Mouse (Mus musculus) CH12.LX (cell line): Measurements from ENCODE around the gene Anks1b. TPM values are rescaled to one million over a fixed set of nuclear protein-coding genes. Genes with fewer than 3 reads are reported as not detected.

Experiments
- DNase-seq: peaks from one replicate; pipeline ENCODE4 v3.0.0-alpha.2; 2013; ENCODE audit errors: extremely low read depth
- H3K27ac ChIP-seq: 2 replicates; pipeline ENCODE4 v1.5.1; 2012; ENCODE audit warnings: low read depth, mild to moderate bottlenecking, control low read depth, moderate library complexity; ENCODE audit not compliant: insufficient read depth
- H3K27me3 ChIP-seq: replicated peaks from 2 replicates; pipeline ENCODE3; 2012; ENCODE audit warnings: inconsistent platforms
- H3K36me3 ChIP-seq, 2 experiments: replicated peaks in 1 of 2; 2 replicates each; pipeline versions ENCODE3 to v1.6.1; 2012; ENCODE audit warnings: inconsistent platforms in 1 of 2, low read length in 1 of 2, mild to moderate bottlenecking in 1 of 2, mixed read lengths in 1 of 2, moderate library complexity in 1 of 2; ENCODE audit not compliant: control insufficient read depth in 1 of 2, insufficient read depth in 1 of 2
- H3K4me1 ChIP-seq, 2 experiments: 2 replicates each; pipeline ENCODE4 v1.6.1; 2012; ENCODE audit warnings: inconsistent platforms in 1 of 2, moderate library complexity in 1 of 2; ENCODE audit not compliant: insufficient read depth in 2 of 2, control insufficient read depth in 1 of 2
- H3K4me2 ChIP-seq: 2 replicates; pipeline ENCODE4 v1.6.1; 2012; ENCODE audit warnings: low read depth, mild to moderate bottlenecking, control low read depth; ENCODE audit not compliant: poor library complexity, insufficient read depth, severe bottlenecking
- H3K4me3 ChIP-seq, 3 experiments: fragments of 150-350 bp in 1 of 3; sonication (generic) in 1 of 3; replicated peaks in 1 of 3; 2 replicates each; pipeline versions ENCODE3 to v1.5.1; 2011 to 2012; ENCODE audit warnings: low read depth in 2 of 3, low read length in 2 of 3, mild to moderate bottlenecking in 2 of 3, moderate library complexity in 2 of 3, control low read depth in 1 of 3, improper control_type of control experiment in 1 of 3, inconsistent platforms in 1 of 3, mixed read lengths in 1 of 3; ENCODE audit not compliant: poor library complexity in 1 of 3
- H3K79me2 ChIP-seq: replicated peaks from 2 replicates; pipeline ENCODE4 v1.6.1; 2012; ENCODE audit warnings: mild to moderate bottlenecking, moderate library complexity; ENCODE audit not compliant: control insufficient read depth, poor library complexity, insufficient read depth, severe bottlenecking; ENCODE audit errors: extremely low read depth
- H3K9ac ChIP-seq: 2 replicates; pipeline ENCODE4 v1.6.1; 2012; ENCODE audit warnings: low read depth, mild to moderate bottlenecking, control low read depth, moderate library complexity; ENCODE audit not compliant: insufficient read depth
- H3K9me3 ChIP-seq: replicated peaks from 2 replicates; pipeline ENCODE3; 2012; ENCODE audit warnings: low read length, inconsistent platforms, mixed read lengths
- CHD1 ChIP-seq: IDR thresholded peaks from 2 replicates; pipeline ENCODE4 v1.6.1; 2012; ENCODE audit warnings: low read depth, low read length, improper control_type of control experiment, inconsistent platforms
- CHD2 ChIP-seq: IDR thresholded peaks from 2 replicates; pipeline ENCODE4 v1.6.1; 2011; ENCODE audit warnings: low read length, improper control_type of control experiment
- E2F4 ChIP-seq: IDR thresholded peaks from 2 replicates; pipeline ENCODE4 v1.6.1; 2011; ENCODE audit warnings: low read depth, low read length, improper control_type of control experiment; ENCODE audit not compliant: insufficient replicate concordance
- ELF1 ChIP-seq: IDR thresholded peaks from 2 replicates; pipeline ENCODE4 v1.6.1; 2014; ENCODE audit warnings: low read depth, mild to moderate bottlenecking, inconsistent platforms, low read length, improper control_type of control experiment
- ETS1 ChIP-seq: conservative IDR thresholded peaks from 2 replicates; pipeline ENCODE4 v1.6.1; 2012; ENCODE audit warnings: low read depth, mild to moderate bottlenecking, inconsistent platforms, low read length, improper control_type of control experiment, moderate library complexity
- GABPA ChIP-seq: IDR thresholded peaks from 2 replicates; pipeline ENCODE4 v1.6.1; 2012; ENCODE audit warnings: low read depth, low read length, improper control_type of control experiment, inconsistent platforms; ENCODE audit not compliant: insufficient replicate concordance
- HCFC1 ChIP-seq: IDR thresholded peaks from 2 replicates; pipeline ENCODE4 v1.6.1; 2012; ENCODE audit warnings: low read depth, mild to moderate bottlenecking, inconsistent platforms, low read length, improper control_type of control experiment
- IRF4 ChIP-seq: IDR thresholded peaks from 2 replicates; pipeline ENCODE4 v1.6.1; 2014; ENCODE audit warnings: low read depth, mild to moderate bottlenecking, inconsistent platforms, low read length, improper control_type of control experiment
- JUND ChIP-seq: conservative IDR thresholded peaks from 2 replicates; pipeline ENCODE4 v1.6.1; 2011; ENCODE audit warnings: low read depth, low read length, improper control_type of control experiment
- MAFK ChIP-seq: IDR thresholded peaks from 2 replicates; pipeline ENCODE4 v1.6.1; 2011; ENCODE audit warnings: low read length, improper control_type of control experiment; ENCODE audit not compliant: insufficient replicate concordance
- MXI1 ChIP-seq: IDR thresholded peaks from 2 replicates; pipeline ENCODE4 v1.6.1; 2011; ENCODE audit warnings: mild to moderate bottlenecking, low read depth, low read length, improper control_type of control experiment
- MYC ChIP-seq: IDR thresholded peaks from 2 replicates; pipeline ENCODE4 v1.6.1; 2011; ENCODE audit warnings: low read depth, mild to moderate bottlenecking, improper control_type of control experiment, low read length
- PAX5 ChIP-seq: IDR thresholded peaks from 2 replicates; pipeline ENCODE4 v1.6.1; 2012; ENCODE audit warnings: low read length, inconsistent platforms, mixed read lengths
- RAD21 ChIP-seq: IDR thresholded peaks from 2 replicates; pipeline ENCODE4 v1.6.1; 2011; ENCODE audit warnings: low read depth, mild to moderate bottlenecking, low read length, improper control_type of control experiment, moderate library complexity
- TBP ChIP-seq: conservative IDR thresholded peaks from 2 replicates; pipeline ENCODE4 v1.6.1; 2011; ENCODE audit warnings: low read depth, low read length, improper control_type of control experiment
- TCF12 ChIP-seq: IDR thresholded peaks from 2 replicates; pipeline ENCODE4 v1.6.1; 2014; ENCODE audit warnings: low read depth, mild to moderate bottlenecking, inconsistent platforms, low read length, improper control_type of control experiment
- UBTF ChIP-seq: IDR thresholded peaks from 2 replicates; pipeline ENCODE4 v1.6.1; 2012; ENCODE audit warnings: low read depth, mild to moderate bottlenecking, inconsistent platforms, low read length, improper control_type of control experiment, moderate library complexity
- USF2 ChIP-seq: conservative IDR thresholded peaks from 2 replicates; pipeline ENCODE4 v1.6.1; 2011; ENCODE audit warnings: low read depth, low read length, improper control_type of control experiment
- ZMIZ1 ChIP-seq: IDR thresholded peaks from 2 replicates; pipeline ENCODE4 v1.6.1; 2012; ENCODE audit warnings: low read depth, mild to moderate bottlenecking, inconsistent platforms, low read length, improper control_type of control experiment
- ZNF384 ChIP-seq: IDR thresholded peaks from 2 replicates; pipeline ENCODE4 v1.6.1; 2012; ENCODE audit warnings: low read depth, low read length, improper control_type of control experiment, inconsistent platforms
- dilution Hi-C: fragments of 300-500 bp; cut with MboI; formaldehyde crosslinking; loops from 2 replicates; pipeline ENCODE4 v1.14.3; 2020; ENCODE audit warnings: low sequenced_read_pairs; ENCODE audit not compliant: extremely low pct_unique_long_range_greater_than_20kb, extremely low pct_ligation_motif_present
- in situ Hi-C: fragments of 300-500 bp; cut with MboI; formaldehyde crosslinking; loops from 3 replicates; pipeline ENCODE4 v1.14.3; 2019; ENCODE audit warnings: low sequenced_read_pairs, low pct_ligation_motif_present, low pct_unique_long_range_greater_than_20kb, mixed read lengths
- polyA plus RNA-seq: library from polyadenylated mRNA; unstranded; fragments of >175 nt; gene quantifications from 2 replicates; pipeline ENCODE4 v1.2.1, GENCODE M21; 2012; ENCODE audit warnings: low read depth; ENCODE audit not compliant: insufficient read length
- total RNA-seq, 2 experiments: library from RNA; depleted of rRNA; stranded (reverse); fragments of 300-350 nt in 1 of 2; fragments of >200 nt in 1 of 2; gene quantifications; 2 replicates each; pipeline ENCODE4 v1.2.3; 2012 to 2014

Anks1b gene
- total and polyA plus RNA-seq, 3 experiments = 0.17 TPM; not detected in 2

DNA sequence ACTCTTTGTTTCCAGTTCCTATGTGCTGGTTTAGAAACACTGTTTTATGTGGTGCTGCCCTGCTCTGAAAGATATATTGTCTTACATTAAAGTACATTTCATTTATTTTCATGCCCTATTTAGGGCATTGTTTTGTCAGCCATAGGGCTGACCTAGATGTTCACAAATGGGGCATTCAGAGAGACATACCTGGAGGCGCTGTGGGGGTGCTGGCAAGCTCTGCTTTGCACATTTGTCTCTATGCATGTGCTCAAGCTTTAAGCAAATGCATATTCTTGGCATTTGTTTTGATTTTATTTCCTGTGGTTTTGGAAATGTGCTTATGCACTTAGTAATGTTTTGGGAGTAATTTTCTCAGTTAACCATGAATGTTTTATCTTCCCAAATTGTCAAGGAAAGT lies 43.8 kb downstream of the Anks1b start:
- in situ Hi-C loops (no loop called here), dilution Hi-C loops (no loop called here)
- no peak for DNase-seq
- Histone ChIP-seq H3K79me2 (no peaks in the 10 kb centered on the region), H3K4me1 (peaks cover 0 to 3% of the 10 kb centered on the region in 2 experiments; a peak in 1 of 4 replicates), H3K4me3 (no peak overlapping the region), H3K9me3 (no peaks in the 10 kb centered on the region), H3K4me2 (no peak overlapping the region), H3K27ac (no peak overlapping the region), H3K27me3 (no peaks in the 10 kb centered on the region), H3K9ac (no peak overlapping the region), H3K36me3 (no peaks in the 10 kb centered on the region)
- TF ChIP-seq ETS1 (no peak), JUND (no peak), MXI1 (no peak)

DNA sequence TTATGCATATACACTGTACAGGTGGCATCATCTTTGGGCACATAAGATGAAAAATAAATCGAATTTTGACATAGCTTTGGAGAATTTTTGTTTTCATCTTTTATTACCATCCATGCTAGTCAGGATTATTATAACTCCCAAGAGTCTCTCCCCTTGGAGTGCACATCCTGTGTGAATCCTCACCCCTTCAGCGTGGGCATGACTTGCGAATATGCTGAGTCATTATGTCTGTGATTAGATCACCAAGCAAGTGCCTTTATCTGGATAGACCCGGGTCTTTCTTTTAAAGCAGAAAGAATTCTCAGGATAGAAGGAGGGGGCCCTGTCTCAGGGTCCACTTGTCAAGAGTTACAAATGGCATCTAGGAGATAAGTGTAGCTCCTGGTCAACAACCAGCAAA lies 48.7 kb downstream of the Anks1b start:
- in situ Hi-C loops = no loop called here
- Histone ChIP-seq H3K4me1 (peaks cover 0 to 3% of the 10 kb centered on the region in 2 experiments; a peak in 1 of 4 replicates), H3K27ac (no peak overlapping the region), H3K9me3 (peaks cover 7% of the 10 kb centered on the region), H3K4me3 (no peak overlapping the region), H3K9ac (no peak overlapping the region), H3K79me2 (no peaks in the 10 kb centered on the region), H3K36me3 (no peaks in the 10 kb centered on the region), H3K4me2 (no peak overlapping the region), H3K27me3 (no peaks in the 10 kb centered on the region)
- TF ChIP-seq MXI1 (no peak), USF2 (no peak), ZNF384 (no peak), TCF12 (no peak), MAFK (no peak), GABPA (no peak), MYC (no peak), CHD2 (no peak), TBP (no peak), ELF1 (no peak), E2F4 (no peak), IRF4 (no peak), RAD21 (no peak), ZMIZ1 (no peak), CHD1 (no peak), HCFC1 (no peak), PAX5 (no peak), UBTF (no peak)
- DNase-seq = no peak
- dilution Hi-C loops = no loop called here
